Mouse (Mus musculus) urinary bladder, postnatal 36 days (tissue): ENCODE measurements around the gene Lrrc49.
A peak's percentile ranks its signal among the peaks of the same experiment; 100 is the strongest.

Source experiments
- DNase-seq, 2 experiments: peaks; one replicate each; pipeline ENCODE4 v3.0.0; 2022; ENCODE audit warnings: low spot score in 2 of 2, mixed read lengths in 1 of 2

Gene Lrrc49

GRCm38 (mm10) chr9:60676429-60676828 lies 11.5 kb downstream of the Lrrc49 start:
- no peak for DNase-seq

DNA sequence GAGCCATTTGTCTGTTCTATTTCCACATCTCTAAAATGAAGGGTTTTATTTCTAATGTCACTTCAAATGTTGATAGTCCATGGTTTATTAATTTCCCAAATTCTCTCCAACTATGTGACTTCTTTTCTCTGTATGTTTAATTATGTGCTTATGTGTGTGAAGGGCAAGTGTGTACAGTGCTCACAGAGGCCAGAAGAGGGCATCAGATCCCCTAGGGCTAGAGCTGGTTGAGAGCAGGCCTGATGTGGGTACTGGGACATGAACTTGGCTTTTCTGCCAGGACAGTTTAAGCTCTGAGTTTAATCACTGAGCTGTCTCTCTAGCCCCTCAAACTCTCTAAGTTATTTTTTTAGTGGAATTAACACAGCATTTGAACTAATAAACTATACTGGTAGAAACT lies 13.2 kb downstream of the Lrrc49 start:
- no peak for DNase-seq

DNA sequence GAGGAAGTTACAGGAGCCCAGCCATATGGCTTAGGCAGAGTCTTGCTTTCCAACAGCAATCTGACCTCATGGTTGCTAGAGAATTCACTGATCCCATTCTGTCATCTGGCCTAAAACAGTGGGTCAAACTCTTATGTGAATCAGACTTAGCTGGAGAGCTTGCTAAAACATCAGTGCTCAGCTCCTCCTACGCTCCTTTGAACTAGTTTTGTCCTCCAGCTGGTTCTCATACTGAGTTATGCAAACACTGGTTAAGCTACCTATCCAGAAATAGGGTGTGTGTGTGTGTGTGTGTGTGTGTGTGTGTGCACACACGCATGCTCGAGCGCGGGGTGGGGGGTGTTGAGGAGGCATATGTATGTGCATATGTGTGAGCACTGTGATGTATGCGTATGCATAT lies 15.4 kb downstream of the Lrrc49 start:
- no peak for DNase-seq

DNA sequence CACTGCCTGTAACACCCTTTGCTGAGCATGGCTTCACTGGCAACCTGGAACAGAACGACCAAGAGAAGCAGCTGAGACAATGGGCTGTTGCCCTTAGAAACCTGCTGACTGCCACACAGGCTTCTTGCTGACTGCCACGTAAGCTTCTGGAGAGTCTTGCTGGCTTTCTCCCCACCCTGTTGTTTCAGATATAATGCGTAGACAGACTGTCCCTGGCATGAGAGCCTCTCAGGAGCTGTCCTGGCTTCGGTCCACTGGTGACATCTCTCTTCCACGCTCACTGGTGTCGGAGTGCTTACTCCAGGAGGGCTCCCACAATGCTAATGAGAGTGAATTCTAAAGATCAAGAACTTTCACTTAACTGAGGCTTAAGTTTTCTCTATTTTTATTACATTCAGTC lies 19.1 kb downstream of the Lrrc49 start:
- DNase-seq: no peak

DNA sequence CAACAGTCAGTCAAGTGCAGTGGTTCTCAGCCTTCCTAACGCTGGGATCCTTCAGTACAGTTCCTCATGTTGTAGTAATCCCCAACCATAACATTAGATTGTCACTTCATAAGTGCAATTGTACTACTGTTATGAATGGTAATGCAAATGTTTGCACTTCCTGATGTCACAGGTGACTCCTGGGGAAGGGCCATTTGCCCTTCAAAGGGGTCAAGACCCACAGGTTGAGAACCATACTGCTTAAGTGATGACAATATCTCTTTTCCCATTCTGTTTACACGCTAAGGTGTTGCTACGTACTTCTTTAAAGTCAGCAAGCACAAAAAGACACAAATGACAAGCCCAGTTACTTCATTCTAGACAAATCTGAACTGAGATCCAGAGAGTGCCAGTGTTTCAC lies 22.4 kb downstream of the Lrrc49 start:
- DNase-seq: no peak

DNA sequence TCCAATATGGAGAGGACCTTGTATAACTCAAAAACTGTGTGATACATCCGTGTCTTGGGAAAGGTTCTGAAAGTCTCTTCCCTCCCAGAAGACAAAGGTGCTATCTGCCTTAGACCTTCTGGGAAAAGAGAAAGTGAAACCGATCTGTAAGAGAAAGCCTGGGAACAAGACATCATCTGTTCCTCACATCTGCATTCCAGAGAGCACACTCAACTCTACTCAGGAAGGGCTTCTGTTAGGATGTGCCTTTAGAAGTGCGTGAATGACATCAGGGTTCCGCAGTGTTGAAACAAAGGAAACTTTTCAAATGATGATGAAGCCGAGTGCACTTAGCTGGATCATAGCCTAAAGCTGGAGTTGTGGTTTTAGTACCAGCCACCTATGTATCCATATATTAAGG lies 23.1 kb downstream of the Lrrc49 start:
- DNase-seq: no peak

GRCm38 (mm10) chr9:60664385-60664784 lies 23.6 kb downstream of the Lrrc49 start:
- DNase-seq: peak in 1 of 2 experiments; percentile 19

GRCm38 (mm10) chr9:60662936-60663335 lies 25.0 kb downstream of the Lrrc49 start:
- no peak for DNase-seq

DNA sequence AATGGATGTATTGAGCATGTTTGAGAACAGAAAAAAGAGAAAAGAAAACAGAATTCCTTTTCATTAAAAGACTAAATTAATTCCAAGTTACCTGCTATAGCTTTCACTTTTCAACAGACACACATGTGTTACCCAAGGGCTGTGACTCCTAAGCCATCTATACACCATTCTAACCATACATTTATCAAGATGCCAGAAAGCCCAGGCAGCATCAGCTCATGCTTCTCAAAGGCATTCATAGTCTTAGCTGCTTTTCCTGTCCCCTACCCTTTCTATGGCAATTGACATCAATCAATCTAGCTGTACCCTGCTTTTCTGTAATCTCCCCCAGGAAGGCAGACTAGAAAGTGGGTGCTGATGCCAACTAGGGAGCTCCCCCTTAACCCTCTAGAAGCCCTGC lies 34.4 kb downstream of the Lrrc49 start:
- no peak for DNase-seq

- no peak for DNase-seq
These were observed 34.8 kb downstream of the Lrrc49 start for GRCm38 (mm10) chr9:60653137-60653536.

DNA sequence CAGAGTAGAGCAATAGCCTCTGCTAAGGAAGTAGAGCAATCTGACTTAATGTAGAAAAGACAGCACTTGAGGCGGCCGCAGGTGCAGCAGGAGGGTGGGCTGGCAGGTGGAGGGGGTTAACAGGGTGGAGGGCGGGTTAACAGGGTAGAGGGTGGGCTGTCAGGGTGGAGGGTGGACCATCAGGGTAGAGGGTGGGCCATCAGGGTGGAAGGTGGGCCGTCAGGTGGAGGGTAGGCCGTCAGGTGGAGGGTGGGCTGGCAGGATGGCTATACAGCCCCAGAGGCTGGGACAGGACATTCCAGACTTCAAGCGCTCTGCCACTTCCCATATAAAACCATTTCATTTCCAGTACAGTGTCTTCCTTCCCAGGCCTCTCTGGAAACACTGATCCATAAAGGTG lies 37.7 kb downstream of the Lrrc49 start:
- no peak for DNase-seq

- peak in 1 of 2 experiments; percentile 21 for DNase-seq
These were observed 38.7 kb downstream of the Lrrc49 start for GRCm38 (mm10) chr9:60648981-60649975.

- no peak for DNase-seq
These were observed 54.4 kb downstream of the Lrrc49 start for GRCm38 (mm10) chr9:60633601-60634000.

GRCm38 (mm10) chr9:60626311-60626791 lies 61.6 kb downstream of the Lrrc49 start:
- no peak for DNase-seq

DNA sequence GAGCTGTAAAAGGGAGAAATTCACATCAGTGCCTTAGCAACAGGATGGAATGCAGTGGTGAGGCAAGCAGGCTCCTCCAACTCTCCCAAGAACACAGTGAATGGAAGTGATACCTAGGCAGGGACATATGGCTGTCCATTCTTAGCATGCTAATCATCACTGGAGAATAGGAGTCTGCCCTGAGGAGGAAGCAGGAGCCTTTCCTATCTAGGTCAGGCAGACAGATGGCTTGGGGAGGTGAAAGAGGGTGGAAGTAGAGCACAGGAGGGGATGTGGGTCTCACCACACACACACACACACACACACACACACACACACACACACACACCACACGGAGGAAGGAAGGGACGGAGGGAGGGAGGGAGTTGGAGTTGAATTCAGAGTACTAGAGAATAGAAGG lies 62.1 kb downstream of the Lrrc49 start:
- no peak for DNase-seq

DNA sequence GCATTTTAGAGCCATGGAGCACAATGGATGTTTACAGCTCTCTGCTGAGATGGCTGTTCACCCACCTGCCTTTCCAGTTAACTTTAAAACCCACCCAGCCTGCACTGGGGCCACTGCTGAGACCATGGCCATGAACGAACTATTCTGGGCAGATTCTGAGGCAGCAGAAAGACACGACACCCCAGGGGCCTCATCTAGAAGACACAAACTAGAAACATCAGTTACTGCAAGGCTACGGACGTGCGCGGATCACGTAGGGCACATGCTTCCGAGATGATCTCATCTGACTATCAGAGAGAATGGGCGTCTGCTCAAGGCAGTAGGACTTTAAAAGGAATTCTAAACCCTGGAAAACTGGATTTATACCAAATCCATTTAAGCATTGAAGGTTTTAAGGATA lies 71.0 kb downstream of the Lrrc49 start:
- DNase-seq: peak in 1 of 2 experiments; percentile 10

- DNase-seq: no peak
These were observed 71.6 kb downstream of the Lrrc49 start for GRCm38 (mm10) chr9:60616359-60616758.

- no peak for DNase-seq
These were observed 75.7 kb downstream of the Lrrc49 start for GRCm38 (mm10) chr9:60612260-60612659.

DNA sequence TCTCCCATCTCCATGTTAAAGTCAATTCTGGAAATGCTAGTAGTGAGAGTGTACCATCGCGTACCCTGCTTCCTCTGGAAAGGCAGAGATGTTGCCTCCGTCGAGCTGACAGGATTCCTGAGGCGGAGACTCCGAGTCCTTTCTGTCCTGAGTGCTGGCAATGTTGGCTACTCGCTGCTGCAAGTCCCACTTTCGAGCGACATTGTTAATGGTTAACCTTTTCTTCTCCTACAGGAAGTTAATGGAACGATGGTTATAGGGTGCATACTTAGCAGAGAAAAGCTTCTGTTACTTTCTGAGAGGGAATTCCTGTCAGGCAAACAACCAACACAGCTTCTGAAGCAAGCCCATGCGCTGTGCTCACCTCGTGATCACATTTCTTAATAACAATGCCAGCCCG lies 77.8 kb downstream of the Lrrc49 start:
- no peak for DNase-seq

GRCm38 (mm10) chr9:60608857-60609256 lies 79.1 kb downstream of the Lrrc49 start:
- no peak for DNase-seq

- no peak for DNase-seq
These were observed 79.9 kb downstream of the Lrrc49 start for GRCm38 (mm10) chr9:60608086-60608485.

GRCm38 (mm10) chr9:60604971-60605370 lies 83.0 kb downstream of the Lrrc49 start:
- DNase-seq: no peak

GRCm38 (mm10) chr9:60601936-60602335 lies 86.0 kb downstream of the Lrrc49 start:
- DNase-seq: no peak
